Mouse (Mus musculus) gonadal fat pad, adult 2 months (tissue): Measurements from ENCODE around the gene Zdhhc25. TPM values are rescaled to one million over a fixed set of nuclear protein-coding genes. Genes with fewer than 3 reads are reported as not detected.

ENCODE experiments used
- DNase-seq: peaks from one replicate; pipeline ENCODE4 v3.0.0-alpha.2; 2012; ENCODE audit warnings: low read depth
- polyA plus RNA-seq: library from polyadenylated mRNA; depleted of rRNA; stranded (reverse); fragments of >200 nt; gene quantifications from 2 replicates; pipeline ENCODE4 v1.2.3, GENCODE M21; 2012; rRNA removed

Zdhhc25 gene
- polyA plus RNA-seq, 1 experiment: 0.57 TPM

DNA sequence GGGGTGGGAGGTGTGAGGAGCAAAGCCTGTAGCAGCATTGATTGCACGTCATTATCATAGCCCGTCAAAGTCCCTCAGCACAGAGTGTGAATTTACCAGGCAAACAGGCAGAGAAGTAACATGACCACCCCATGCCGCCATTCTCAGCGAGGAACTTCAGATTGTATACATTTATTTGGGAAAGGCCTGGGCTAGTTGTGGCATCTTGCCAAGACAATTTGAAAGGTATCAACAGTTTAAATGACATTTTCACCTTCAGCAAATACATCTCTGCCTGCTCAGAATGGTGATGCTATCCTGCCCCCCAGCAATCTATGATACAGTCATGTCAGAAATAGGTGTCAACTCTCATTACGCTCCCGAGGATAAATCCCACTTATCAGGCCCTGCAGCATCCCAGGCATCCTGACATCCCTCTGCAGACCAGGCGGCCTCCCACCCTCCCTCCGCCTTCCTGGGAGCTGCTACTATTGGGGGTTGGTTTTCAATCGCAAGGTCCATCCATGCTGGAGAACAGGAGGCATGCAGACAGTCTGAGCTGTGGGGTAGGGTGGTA lies 28.8 kb downstream of the Zdhhc25 start:
- DNase-seq: no peak

GRCm38 (mm10) chr15:88635205-88635604 lies 35.1 kb downstream of the Zdhhc25 start:
- no peak for DNase-seq

DNA sequence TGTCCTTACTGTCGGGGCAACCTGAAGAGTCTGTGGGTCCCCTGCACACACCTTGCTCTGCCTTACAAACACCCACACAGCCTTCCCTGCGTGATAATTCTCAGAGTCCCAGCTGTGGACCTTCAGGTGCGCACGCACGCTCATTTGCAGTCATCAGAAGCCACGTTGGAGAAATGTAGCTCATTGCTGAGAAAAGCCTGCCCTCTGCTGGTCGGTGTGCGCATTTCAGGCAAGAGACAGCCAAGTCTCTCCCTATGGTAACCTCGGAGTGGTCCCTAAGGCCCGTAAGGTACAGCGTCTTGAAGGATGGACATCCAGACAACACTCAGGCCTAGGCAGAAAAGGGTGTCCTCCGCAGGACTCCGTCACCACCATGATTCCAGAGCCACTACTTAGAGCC lies 50.9 kb downstream of the Zdhhc25 start:
- no peak for DNase-seq

Other genes starting within 250 kb of the Zdhhc25 start
- gene Brd1, start 133.9 kb downstream of the Zdhhc25 start, polyA plus RNA-seq: 12.9 and 21.2 TPM in 2 replicates
- 5.2 and 6.3 TPM in 2 replicates for gene Zbed4, start 151.4 kb downstream of the Zdhhc25 start, polyA plus RNA-seq
- gene Alg12, start 219.0 kb downstream of the Zdhhc25 start, polyA plus RNA-seq: 17.9 and 19.6 TPM in 2 replicates
- gene Creld2, start 219.3 kb downstream of the Zdhhc25 start, polyA plus RNA-seq: 106 and 153 TPM in 2 replicates